Mouse (Mus musculus): ENCODE results near the gene Tbc1d2b. TPM values are rescaled to one million over a fixed set of nuclear protein-coding genes. Genes with fewer than 3 reads are reported as not detected.

Gene Tbc1d2b
- polyA plus RNA-seq (2014; fragmentation: Nextera tagmentation; extraction: Ambion mirVana), result 9.6 and 11.2 TPM in 2 replicates

DNA sequence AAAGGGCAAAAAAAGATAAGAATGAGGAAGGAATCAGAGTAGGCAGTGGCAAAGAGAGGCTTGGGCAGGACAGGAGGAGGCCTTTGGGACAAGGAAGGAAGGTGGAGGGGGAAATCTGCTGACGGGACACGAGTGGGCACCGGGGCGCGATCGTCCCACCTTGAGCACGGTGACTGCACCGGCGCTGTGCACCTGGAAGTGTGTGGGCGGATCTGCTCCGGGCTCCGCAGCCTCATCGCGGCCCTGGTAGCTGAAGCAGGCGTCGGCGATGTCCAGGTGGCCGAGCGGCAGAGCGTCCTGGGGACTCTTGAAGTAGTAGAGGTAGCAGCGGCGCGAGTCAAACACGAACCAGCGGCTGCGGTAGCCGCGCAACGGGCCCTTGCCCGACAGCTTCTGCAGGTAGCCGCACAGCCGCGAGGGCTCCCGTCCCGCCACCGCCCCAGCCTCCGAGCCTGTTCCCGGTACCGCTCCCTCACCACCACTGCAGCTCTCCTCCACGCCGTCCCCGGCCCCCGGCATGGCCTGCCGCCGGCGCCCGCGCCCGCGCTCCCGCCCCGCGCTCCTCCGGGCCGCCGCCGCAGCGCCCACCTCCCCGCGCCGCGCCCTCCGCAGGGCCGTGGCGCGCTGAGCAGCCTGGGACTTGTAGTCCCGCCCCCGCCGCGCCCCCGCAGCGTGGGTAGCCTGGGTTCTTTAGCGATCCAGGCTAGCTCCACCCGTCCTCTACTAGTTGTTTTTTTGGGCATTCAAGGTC lies at the start of gene Tbc1d2b:
Gene Tbc1d2b (minus strand): TSS at position 612 of the 751 bp plus-strand sequence.
- Histone ChIP-seq H3K4me2 (ENCODE audit: low read depth, severe bottlenecking) (peak within 1 kb of the TSS; percentile 87), H3K36me3 (ENCODE audit: control insufficient read depth, insufficient read depth, low read length) (no peaks in the 10 kb centered on the region), H3K9ac (ENCODE audit: low read length) (peak within 1 kb of the TSS; percentile 79), H3K4me3 (ENCODE audit: low read depth, low read length) (peak within 1 kb of the TSS; percentile 75), H3K27me3 (ENCODE audit: control insufficient read depth, insufficient read depth, low read length) (no peaks in the 10 kb centered on the region), H3K4me1 (ENCODE audit: control insufficient read depth, insufficient read depth, low read length) (peaks cover 7% of the 10 kb centered on the region; the same call in 1 of the 2 replicates), H3K9me3 (ENCODE audit: control insufficient read depth, low read length) (no peaks in the 10 kb centered on the region), H3K27ac (replicated peaks; ENCODE audit: low read depth, low read length) (no peak within 1 kb of the TSS)
- peak; percentile 74 for DNase-seq (ENCODE audit: low spot score)
- peak; percentile 90 for ATAC-seq (ENCODE audit: insufficient number of reproducible peaks, low FRiP score, low TSS enrichment, low read depth)
- under 1% methylated on average over 57 of the region's 74 CpGs for WGBS

- H3K4me3 ChIP-seq (ENCODE audit: low read depth, low read length), result no peak overlapping the region
- DNase-seq (ENCODE audit: low spot score) (no peak), ATAC-seq (ENCODE audit: insufficient number of reproducible peaks, low FRiP score, low TSS enrichment, low read depth) (no peak)
- H3K27me3 ChIP-seq (ENCODE audit: control insufficient read depth, insufficient read depth, low read length), result no peaks in the 10 kb centered on the region
- H3K27ac ChIP-seq (replicated peaks; ENCODE audit: low read depth, low read length), result no peak overlapping the region
- 79% methylated on average over 5 of the region's 5 CpGs for WGBS
- no peak overlapping the region for H3K4me2 ChIP-seq (ENCODE audit: low read depth, severe bottlenecking)
- H3K9ac ChIP-seq (ENCODE audit: low read length), result no peak overlapping the region
- H3K36me3 ChIP-seq (ENCODE audit: control insufficient read depth, insufficient read depth, low read length), result no peaks in the 10 kb centered on the region
- H3K4me1 ChIP-seq (ENCODE audit: control insufficient read depth, insufficient read depth, low read length), result no peaks in the 10 kb centered on the region
- no peaks in the 10 kb centered on the region for H3K9me3 ChIP-seq (ENCODE audit: control insufficient read depth, low read length)
These were observed 45.7 kb upstream of the Tbc1d2b start for GRCm38 (mm10) chr9:90316300-90316699.

DNA sequence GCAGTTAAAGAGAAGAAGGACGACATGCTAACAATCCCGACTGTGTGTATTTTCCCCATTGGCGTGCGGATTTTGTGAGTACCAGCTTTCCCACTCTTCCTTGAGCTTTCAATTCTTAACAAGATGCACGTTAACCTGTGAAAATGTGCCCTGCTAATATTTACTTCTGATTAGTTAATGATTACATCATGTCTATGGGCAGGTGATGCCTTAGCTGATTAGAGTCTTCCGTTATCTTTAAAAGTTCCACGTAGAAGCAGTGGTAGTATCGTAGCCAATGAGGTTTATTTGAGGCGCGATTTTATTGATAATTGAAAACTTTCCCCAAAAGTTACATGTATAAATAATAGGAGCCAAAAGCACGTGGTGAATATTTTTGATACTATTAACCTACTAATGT lies 45.1 kb upstream of the Tbc1d2b start:
- no peak for ATAC-seq (ENCODE audit: insufficient number of reproducible peaks, low FRiP score, low TSS enrichment, low read depth)
- no peak overlapping the region for H3K4me2 ChIP-seq (ENCODE audit: low read depth, severe bottlenecking)
- H3K4me3 ChIP-seq (ENCODE audit: low read depth, low read length), result no peak overlapping the region
- H3K27me3 ChIP-seq (ENCODE audit: control insufficient read depth, insufficient read depth, low read length), result no peaks in the 10 kb centered on the region
- no peak for DNase-seq (ENCODE audit: low spot score)
- H3K9me3 ChIP-seq (ENCODE audit: control insufficient read depth, low read length), result no peaks in the 10 kb centered on the region
- H3K36me3 ChIP-seq (ENCODE audit: control insufficient read depth, insufficient read depth, low read length), result no peaks in the 10 kb centered on the region
- 88% methylated on average over 11 of the region's 11 CpGs for WGBS
- H3K27ac ChIP-seq (replicated peaks; ENCODE audit: low read depth, low read length), result no peak overlapping the region
- H3K9ac ChIP-seq (ENCODE audit: low read length), result no peak overlapping the region
- no peaks in the 10 kb centered on the region for H3K4me1 ChIP-seq (ENCODE audit: control insufficient read depth, insufficient read depth, low read length)

- H3K9ac ChIP-seq (ENCODE audit: low read length), result no peak overlapping the region
- 91% methylated on average over 2 of the region's 2 CpGs for WGBS
- ATAC-seq (ENCODE audit: insufficient number of reproducible peaks, low FRiP score, low TSS enrichment, low read depth), result no peak
These were observed 33.6 kb upstream of the Tbc1d2b start for GRCm38 (mm10) chr9:90304254-90304653.

GRCm38 (mm10) chr9:90303101-90303835 lies 32.7 kb upstream of the Tbc1d2b start:
- no peak overlapping the region for H3K4me3 ChIP-seq (ENCODE audit: low read depth, low read length)
- WGBS, result 66% methylated on average over 2 of the region's 2 CpGs
- H3K27ac ChIP-seq (replicated peaks; ENCODE audit: low read depth, low read length), result no peak overlapping the region
- H3K9ac ChIP-seq (ENCODE audit: low read length), result no peak overlapping the region
- H3K27me3 ChIP-seq (ENCODE audit: control insufficient read depth, insufficient read depth, low read length), result no peaks in the 10 kb centered on the region
- no peaks in the 10 kb centered on the region for H3K9me3 ChIP-seq (ENCODE audit: control insufficient read depth, low read length)
- no peaks in the 10 kb centered on the region for H3K36me3 ChIP-seq (ENCODE audit: control insufficient read depth, insufficient read depth, low read length)
- DNase-seq (ENCODE audit: low spot score) (no peak), ATAC-seq (ENCODE audit: insufficient number of reproducible peaks, low FRiP score, low TSS enrichment, low read depth) (no peak)
- no peak overlapping the region for H3K4me2 ChIP-seq (ENCODE audit: low read depth, severe bottlenecking)
- H3K4me1 ChIP-seq (ENCODE audit: control insufficient read depth, insufficient read depth, low read length), result no peaks in the 10 kb centered on the region

More at GRCm38 (mm10) chr9:90304254-90304653, 33.6 kb upstream of the Tbc1d2b start:
- no peak overlapping the region for H3K27ac ChIP-seq (replicated peaks; ENCODE audit: low read depth, low read length)
- no peak overlapping the region for H3K4me3 ChIP-seq (ENCODE audit: low read depth, low read length)
- DNase-seq (ENCODE audit: low spot score), result no peak
- no peaks in the 10 kb centered on the region for H3K36me3 ChIP-seq (ENCODE audit: control insufficient read depth, insufficient read depth, low read length)
- no peak overlapping the region for H3K4me2 ChIP-seq (ENCODE audit: low read depth, severe bottlenecking)
- no peaks in the 10 kb centered on the region for H3K4me1 ChIP-seq (ENCODE audit: control insufficient read depth, insufficient read depth, low read length)
- H3K27me3 ChIP-seq (ENCODE audit: control insufficient read depth, insufficient read depth, low read length), result no peaks in the 10 kb centered on the region
- H3K9me3 ChIP-seq (ENCODE audit: control insufficient read depth, low read length), result no peaks in the 10 kb centered on the region

DNA sequence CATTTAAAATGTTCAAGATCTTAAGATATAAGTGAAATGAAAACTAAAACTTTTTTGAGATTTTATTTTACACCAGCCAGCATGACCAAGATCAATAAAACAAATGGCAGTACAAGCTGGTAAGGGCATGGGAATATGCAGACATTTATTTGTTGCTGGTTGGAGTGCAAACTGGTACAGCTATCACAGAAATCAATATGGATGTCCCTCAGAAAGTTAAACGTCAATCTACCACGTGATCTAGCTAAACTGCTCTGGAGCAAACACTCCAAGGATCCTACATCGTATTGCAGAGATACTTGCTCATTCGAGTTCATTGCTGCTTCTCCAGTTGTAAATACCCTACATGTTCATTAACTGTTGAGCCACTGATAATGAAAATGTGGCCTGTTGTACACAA lies 32.1 kb upstream of the Tbc1d2b start:
- ATAC-seq (ENCODE audit: insufficient number of reproducible peaks, low FRiP score, low TSS enrichment, low read depth) (no peak), DNase-seq (ENCODE audit: low spot score) (no peak)
- H3K9ac ChIP-seq (ENCODE audit: low read length), result no peak overlapping the region
- H3K9me3 ChIP-seq (ENCODE audit: control insufficient read depth, low read length), result no peaks in the 10 kb centered on the region
- WGBS, result 75% methylated on average over 4 of the region's 4 CpGs
- no peaks in the 10 kb centered on the region for H3K36me3 ChIP-seq (ENCODE audit: control insufficient read depth, insufficient read depth, low read length)
- H3K4me1 ChIP-seq (ENCODE audit: control insufficient read depth, insufficient read depth, low read length), result no peaks in the 10 kb centered on the region
- H3K27me3 ChIP-seq (ENCODE audit: control insufficient read depth, insufficient read depth, low read length), result no peaks in the 10 kb centered on the region
- H3K4me2 ChIP-seq (ENCODE audit: low read depth, severe bottlenecking), result no peak overlapping the region
- no peak overlapping the region for H3K27ac ChIP-seq (replicated peaks; ENCODE audit: low read depth, low read length)
- H3K4me3 ChIP-seq (ENCODE audit: low read depth, low read length), result no peak overlapping the region

DNA sequence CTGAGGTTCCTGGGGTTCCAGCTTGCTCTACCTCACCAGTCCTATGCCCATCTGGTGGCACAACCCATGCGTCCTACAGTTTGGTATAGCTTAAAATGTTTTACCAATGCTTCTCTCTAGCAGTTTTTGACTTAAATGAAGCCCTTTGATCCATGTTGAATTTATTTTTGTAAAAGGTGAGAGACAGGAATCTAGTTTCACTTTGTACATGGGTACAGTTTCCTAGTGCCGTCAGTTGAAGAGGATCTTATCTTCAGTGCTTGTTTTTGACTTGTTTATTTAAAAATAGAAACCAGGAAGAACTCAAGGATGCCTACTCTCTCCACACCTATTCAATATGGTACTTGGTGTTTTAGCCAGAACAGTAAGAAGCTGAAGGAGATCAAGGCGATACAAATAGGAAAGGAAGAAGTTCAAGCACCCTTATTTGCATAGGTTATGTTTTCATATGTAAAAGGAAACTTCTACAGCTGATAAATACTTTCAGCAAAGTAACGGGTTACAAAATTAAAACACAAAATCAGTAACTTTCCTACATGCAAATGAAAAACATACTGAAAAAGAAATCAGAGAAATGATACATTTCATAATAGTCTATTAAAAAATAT lies 30.6 kb upstream of the Tbc1d2b start:
- Histone ChIP-seq H3K36me3 (ENCODE audit: control insufficient read depth, insufficient read depth, low read length) (no peaks in the 10 kb centered on the region), H3K27me3 (ENCODE audit: control insufficient read depth, insufficient read depth, low read length) (no peaks in the 10 kb centered on the region), H3K9ac (ENCODE audit: low read length) (no peak overlapping the region), H3K27ac (replicated peaks; ENCODE audit: low read depth, low read length) (no peak overlapping the region), H3K4me1 (ENCODE audit: control insufficient read depth, insufficient read depth, low read length) (no peaks in the 10 kb centered on the region), H3K4me2 (ENCODE audit: low read depth, severe bottlenecking) (no peak overlapping the region), H3K9me3 (ENCODE audit: control insufficient read depth, low read length) (no peaks in the 10 kb centered on the region), H3K4me3 (ENCODE audit: low read depth, low read length) (no peak overlapping the region)
- no peak for DNase-seq (ENCODE audit: low spot score)
- no peak for ATAC-seq (ENCODE audit: insufficient number of reproducible peaks, low FRiP score, low TSS enrichment, low read depth)
- WGBS, result 84% methylated on average over 4 of the region's 4 CpGs

GRCm38 (mm10) chr9:90297637-90298036 lies 27.0 kb upstream of the Tbc1d2b start:
- no peak overlapping the region for H3K4me2 ChIP-seq (ENCODE audit: low read depth, severe bottlenecking)
- H3K4me3 ChIP-seq (ENCODE audit: low read depth, low read length), result no peak overlapping the region
- no peak overlapping the region for H3K9ac ChIP-seq (ENCODE audit: low read length)
- H3K36me3 ChIP-seq (ENCODE audit: control insufficient read depth, insufficient read depth, low read length), result no peaks in the 10 kb centered on the region
- 84% methylated on average over 1 of the region's 1 CpGs for WGBS
- DNase-seq (ENCODE audit: low spot score), result no peak
- H3K4me1 ChIP-seq (ENCODE audit: control insufficient read depth, insufficient read depth, low read length), result no peaks in the 10 kb centered on the region
- no peak overlapping the region for H3K27ac ChIP-seq (replicated peaks; ENCODE audit: low read depth, low read length)
- no peaks in the 10 kb centered on the region for H3K27me3 ChIP-seq (ENCODE audit: control insufficient read depth, insufficient read depth, low read length)
- ATAC-seq (ENCODE audit: insufficient number of reproducible peaks, low FRiP score, low TSS enrichment, low read depth), result no peak
- H3K9me3 ChIP-seq (ENCODE audit: control insufficient read depth, low read length), result no peaks in the 10 kb centered on the region

All from limb, embryonic 11.5 days (tissue).